Mouse (Mus musculus): ENCODE results near the gene Stum. TPM values are rescaled to one million over a fixed set of nuclear protein-coding genes. Genes with fewer than 3 reads are reported as not detected.

Gene Stum
- total RNA-seq, 2 experiments from 2014 or later = 0.50 to 0.53 TPM

- DNase-seq = no peak
Observed at GRCm38 (mm10) chr1:180499766-180500165, 16.5 kb upstream of the Stum start.

- DNase-seq = no peak
Observed at GRCm38 (mm10) chr1:180492777-180493176, 9.5 kb upstream of the Stum start.

- no peak for DNase-seq
Observed at GRCm38 (mm10) chr1:180485346-180485745, 2.0 kb upstream of the Stum start.

GRCm38 (mm10) chr1:180482840-180483398, 385 bp downstream of the Stum start:
- DNase-seq = no peak

GRCm38 (mm10) chr1:180481956-180482355, 1.3 kb downstream of the Stum start:
- no peak for DNase-seq

- DNase-seq = no peak
Observed at GRCm38 (mm10) chr1:180481331-180481730, 2.0 kb downstream of the Stum start.

- no peak for DNase-seq
Observed at GRCm38 (mm10) chr1:180480325-180480724, 3.0 kb downstream of the Stum start.

- DNase-seq = peak; percentile 20 to 42
Observed at GRCm38 (mm10) chr1:180473566-180473965, 9.7 kb downstream of the Stum start.

- no peak for DNase-seq
Observed at GRCm38 (mm10) chr1:180468004-180468403, 15.3 kb downstream of the Stum start.

- no peak for DNase-seq
Observed at GRCm38 (mm10) chr1:180465620-180466019, 17.7 kb downstream of the Stum start.

GRCm38 (mm10) chr1:180464357-180464756, 18.9 kb downstream of the Stum start:
- DNase-seq = no peak

- no peak for DNase-seq
Observed at GRCm38 (mm10) chr1:180462983-180463475, 20.3 kb downstream of the Stum start.

- DNase-seq = no peak
Observed at GRCm38 (mm10) chr1:180462396-180462795, 20.9 kb downstream of the Stum start.

GRCm38 (mm10) chr1:180460721-180461120, 22.6 kb downstream of the Stum start:
- no peak for DNase-seq

GRCm38 (mm10) chr1:180458680-180459079, 24.6 kb downstream of the Stum start:
- no peak for DNase-seq

GRCm38 (mm10) chr1:180458274-180458673, 25.0 kb downstream of the Stum start:
- DNase-seq = no peak

- DNase-seq = no peak
Observed at GRCm38 (mm10) chr1:180449641-180450040, 33.7 kb downstream of the Stum start.

GRCm38 (mm10) chr1:180444411-180444810, 38.9 kb downstream of the Stum start:
- DNase-seq = no peak

- no peak for DNase-seq
Observed at GRCm38 (mm10) chr1:180439496-180439895, 43.8 kb downstream of the Stum start.

GRCm38 (mm10) chr1:180434925-180435324, 48.4 kb downstream of the Stum start:
- DNase-seq = no peak

GRCm38 (mm10) chr1:180433796-180434566, 49.3 kb downstream of the Stum start:
- DNase-seq = peak; percentile 66 to 79

GRCm38 (mm10) chr1:180433098-180433538, 50.2 kb downstream of the Stum start:
- DNase-seq = no peak

GRCm38 (mm10) chr1:180431833-180432232, 51.5 kb downstream of the Stum start:
- no peak for DNase-seq

GRCm38 (mm10) chr1:180429819-180430218, 53.5 kb downstream of the Stum start:
- DNase-seq = no peak
